ENCODE assay signal across 10 mouse cellular contexts in genomic region chr17:75371650-75372049, GRCm38 (mm10).
"Had no signal": no experiment of that assay in that cellular context is flagged by ENCODE, and none has a peak within 500 bp of the region (broad histone marks: within the 10 kb centered on the region; RNA-seq: fewer than 3 reads in every experiment).

No protein-coding gene starts in this region.

- H3K9me3 ChIP-seq: kidney, embryonic 15.5 days; liver, embryonic 13.5 days; midbrain, embryonic 12.5 days; midbrain, embryonic 15.5 days; neural tube, embryonic 13.5 days; stomach, embryonic 15.5 days had no signal

- H3K27me3 ChIP-seq: kidney, embryonic 15.5 days; liver, embryonic 13.5 days; midbrain, embryonic 12.5 days; midbrain, embryonic 15.5 days; neural tube, embryonic 13.5 days; stomach, embryonic 15.5 days had no signal

- DNase-seq: liver, embryonic 13.5 days; right cerebral cortex, postnatal 25 days had no signal

- H3K4me3 ChIP-seq: kidney, embryonic 15.5 days; left cerebral cortex, adult 2 months; liver, embryonic 13.5 days; midbrain, embryonic 12.5 days; midbrain, embryonic 15.5 days; myocyte; neural tube, embryonic 13.5 days; stomach, embryonic 15.5 days had no signal

- H3K4me1 ChIP-seq: kidney, embryonic 15.5 days; liver, embryonic 13.5 days; midbrain, embryonic 12.5 days; midbrain, embryonic 15.5 days; neural tube, embryonic 13.5 days; stomach, embryonic 15.5 days had no signal

- H3K27ac ChIP-seq: kidney, embryonic 15.5 days; left cerebral cortex, adult 2 months; liver, embryonic 13.5 days; macrophage; midbrain, embryonic 12.5 days; midbrain, embryonic 15.5 days; neural tube, embryonic 13.5 days; stomach, embryonic 15.5 days had no signal

- H3K36me3 ChIP-seq: liver, embryonic 13.5 days; midbrain, embryonic 12.5 days; midbrain, embryonic 15.5 days; neural tube, embryonic 13.5 days; stomach, embryonic 15.5 days had no signal
